Mouse (Mus musculus) megakaryocyte, embryonic 14.5 days (primary cell): ENCODE results near the gene Tbc1d2. TPM values are rescaled to one million over a fixed set of nuclear protein-coding genes. Genes with fewer than 3 reads are reported as not detected.

Source experiments
- H3K27me3 ChIP-seq: replicated peaks from 2 replicates; pipeline ENCODE3; 2012; ENCODE audit warnings: inconsistent platforms
- H3K36me3 ChIP-seq: replicated peaks from 2 replicates; pipeline ENCODE3; 2012; ENCODE audit warnings: low read length, inconsistent platforms, mixed read lengths
- H3K4me1 ChIP-seq: 2 replicates; pipeline ENCODE4 v1.6.1; 2012; ENCODE audit warnings: inconsistent platforms
- H3K4me3 ChIP-seq: replicated peaks from 2 replicates; pipeline ENCODE3; 2012; ENCODE audit warnings: moderate library complexity, mild to moderate bottlenecking, inconsistent platforms
- H3K9me3 ChIP-seq: 2 replicates; pipeline ENCODE4 v1.6.1; 2012; ENCODE audit warnings: inconsistent platforms
- FLI1 ChIP-seq: IDR thresholded peaks from 2 replicates; pipeline ENCODE4 v1.6.1; 2012; ENCODE audit warnings: low read length, inconsistent platforms, mixed read lengths
- GATA1 ChIP-seq: IDR thresholded peaks from 3 replicates; pipeline ENCODE4 v1.6.1; 2012; ENCODE audit warnings: mixed read lengths, low read length, inconsistent platforms, borderline replicate concordance
- polyA plus RNA-seq: library from polyadenylated mRNA; stranded (reverse); fragments of >175 nt; gene quantifications from 2 replicates; pipeline ENCODE4 v1.2.3, GENCODE M21; 2012; ENCODE audit warnings: low replicate concordance; ENCODE audit not compliant: insufficient read depth

Gene Tbc1d2
- polyA plus RNA-seq, 1 experiment = 4.5 TPM

DNA sequence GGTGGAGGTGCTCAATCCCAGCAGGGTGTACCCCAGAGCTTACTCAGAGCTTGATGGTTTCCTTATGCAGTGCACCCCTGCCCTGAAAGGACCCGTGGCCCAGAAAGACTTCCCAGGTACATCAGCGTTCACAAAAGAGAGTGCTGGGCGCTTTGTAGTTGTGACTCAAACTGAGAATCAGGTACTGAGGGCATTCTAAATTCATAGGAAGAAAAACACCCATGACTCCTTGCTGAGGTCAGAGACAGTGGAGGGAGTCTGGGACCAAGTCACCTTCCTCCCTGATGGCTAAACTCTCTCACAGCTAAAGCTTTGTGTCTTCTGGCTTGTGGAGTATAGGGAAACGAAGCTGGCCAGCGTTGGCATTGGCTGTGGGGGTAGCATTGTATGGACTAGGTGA is 16.4 kb upstream of the Tbc1d2 start:
- Histone ChIP-seq H3K4me1 (peaks cover 72% of the 10 kb centered on the region), H3K9me3 (0 out of 2 replicates have a peak, but pooled peaks cover 4% of the 10 kb centered on the region), H3K4me3 (no peak overlapping the region)

DNA sequence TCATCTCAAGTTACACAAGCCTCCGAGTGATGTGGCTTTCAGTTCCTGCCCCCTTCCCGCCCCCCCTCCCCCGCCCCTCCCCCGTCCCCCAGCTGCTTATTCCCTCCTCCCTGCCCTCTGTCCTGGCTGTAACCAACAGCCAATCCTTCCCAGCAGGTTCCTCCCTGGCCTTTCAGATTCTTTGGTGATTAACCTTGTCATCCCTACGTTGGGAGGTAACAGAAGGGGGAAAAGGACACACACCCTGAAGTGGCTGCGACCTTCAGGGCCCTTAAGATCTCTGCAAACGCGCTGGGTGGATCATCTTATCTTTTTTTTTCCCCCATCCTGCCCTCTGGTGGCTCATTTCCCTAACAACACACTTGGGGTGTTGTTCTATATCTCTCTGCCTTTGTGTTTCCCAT is 15.4 kb upstream of the Tbc1d2 start:
- Histone ChIP-seq H3K9me3 (peaks cover 11% of the 10 kb centered on the region), H3K4me3 (peak overlapping the region; percentile 82), H3K36me3 (no peaks in the 10 kb centered on the region), H3K4me1 (peaks cover 68% of the 10 kb centered on the region), H3K27me3 (peaks cover 14% of the 10 kb centered on the region)
- TF ChIP-seq FLI1 (no peak), GATA1 (no peak)

More for the DNA sequence above, 16.4 kb upstream of the Tbc1d2 start:
- peaks cover 10% of the 10 kb centered on the region for H3K27me3 ChIP-seq
- no peaks in the 10 kb centered on the region for H3K36me3 ChIP-seq
- TF ChIP-seq GATA1 (no peak), FLI1 (no peak)

DNA sequence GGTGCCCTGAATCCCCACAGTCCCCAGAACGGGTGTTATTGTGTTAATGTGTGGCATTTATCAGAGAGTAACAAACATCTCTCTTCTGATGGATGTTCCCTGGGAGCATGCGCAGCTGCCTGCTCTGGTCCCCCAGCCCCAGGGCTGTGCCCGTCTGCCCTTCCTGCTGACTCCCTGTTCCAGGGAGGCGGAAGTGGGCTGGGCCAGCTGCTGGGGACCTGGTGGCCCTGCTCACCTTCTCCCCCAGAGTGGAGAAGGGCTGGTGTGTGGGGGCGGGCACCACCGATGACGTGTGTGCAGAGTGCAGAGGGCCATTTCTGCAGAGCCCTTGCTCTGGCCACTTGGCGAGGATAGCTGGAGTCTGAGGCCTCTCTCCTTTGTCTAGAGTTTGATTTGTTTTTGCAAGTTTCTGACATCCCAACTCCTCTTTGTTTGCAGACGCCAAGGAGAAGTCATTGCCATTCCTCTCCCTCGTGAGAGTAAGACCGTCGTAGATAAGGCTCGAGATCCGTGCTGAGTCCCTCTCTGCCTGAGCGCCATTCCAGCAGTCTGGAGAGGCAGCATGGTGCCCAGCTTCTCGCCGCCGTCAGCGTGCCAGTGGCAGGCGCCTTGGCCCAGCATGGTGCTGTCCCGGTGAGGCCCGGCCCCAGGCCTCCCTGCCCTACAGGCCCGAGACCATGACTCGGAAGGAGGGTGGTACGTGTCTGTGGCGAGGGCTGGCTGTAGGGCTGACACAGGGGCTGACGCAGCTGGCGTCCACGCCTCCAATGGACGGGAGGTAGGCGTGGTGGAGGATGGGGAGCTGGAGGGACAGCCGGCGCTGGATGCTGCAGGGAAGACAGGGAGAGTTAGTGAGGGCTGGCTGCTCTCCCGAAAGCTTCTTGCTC is 14.4 kb upstream of the Tbc1d2 start:
- Histone ChIP-seq H3K36me3 (no peaks in the 10 kb centered on the region), H3K4me1 (peaks cover 68% of the 10 kb centered on the region), H3K9me3 (peaks cover 14% of the 10 kb centered on the region), H3K27me3 (peaks cover 14% of the 10 kb centered on the region), H3K4me3 (peak overlapping the region; percentile 80)
- TF ChIP-seq FLI1 (no peak), GATA1 (no peak)

DNA sequence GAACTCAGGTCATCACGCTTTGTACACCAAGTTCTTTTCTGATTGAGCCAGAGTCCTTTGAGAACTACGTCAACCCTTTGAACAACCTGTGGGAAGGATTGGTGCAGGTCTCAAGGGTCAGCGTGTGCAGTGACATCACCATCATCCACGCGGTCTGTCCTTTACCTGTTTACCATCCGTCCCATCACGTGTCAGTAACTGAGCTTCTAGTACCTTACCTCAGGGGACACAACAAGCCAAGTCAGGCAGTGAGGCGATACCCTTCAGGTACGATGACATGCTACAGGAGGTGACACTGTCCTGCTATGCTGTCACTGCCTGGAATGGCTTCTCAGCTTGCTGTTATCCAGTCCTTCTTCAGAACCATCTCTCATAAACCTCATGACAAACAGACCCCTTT is 11.4 kb upstream of the Tbc1d2 start:
- peak overlapping the region; percentile 5 for H3K4me3 ChIP-seq
- peaks cover 58% of the 10 kb centered on the region for H3K4me1 ChIP-seq
- no peak for TF ChIP-seq GATA1
- TF ChIP-seq FLI1 = no peak
- no peaks in the 10 kb centered on the region for H3K36me3 ChIP-seq
- H3K27me3 ChIP-seq = peaks cover 14% of the 10 kb centered on the region
- H3K9me3 ChIP-seq = peaks cover 10% of the 10 kb centered on the region

DNA sequence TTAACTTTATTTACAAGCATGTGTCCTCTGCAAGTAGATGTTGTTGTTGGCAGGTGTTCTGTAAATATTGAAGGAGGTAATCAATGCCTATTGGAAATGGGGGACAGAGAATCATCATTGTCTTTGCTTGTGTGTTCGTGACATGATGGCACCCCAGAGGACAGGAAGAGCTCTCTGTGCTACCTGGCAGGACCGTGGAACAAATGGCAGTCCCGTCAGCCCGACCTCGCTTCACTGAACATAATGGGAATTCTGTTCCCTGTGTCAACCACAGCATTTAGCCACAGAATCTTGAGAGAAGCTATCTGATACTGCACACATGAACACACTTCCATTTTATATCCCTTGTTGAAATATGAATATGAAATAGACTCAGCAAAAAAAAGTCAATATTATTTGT is 8.9 kb upstream of the Tbc1d2 start:
- Histone ChIP-seq H3K9me3 (peaks cover 10% of the 10 kb centered on the region), H3K27me3 (peaks cover 12% of the 10 kb centered on the region), H3K4me1 (peaks cover 45% of the 10 kb centered on the region), H3K36me3 (no peaks in the 10 kb centered on the region), H3K4me3 (no peak overlapping the region)
- TF ChIP-seq FLI1 = no peak
- TF ChIP-seq GATA1 = no peak

DNA sequence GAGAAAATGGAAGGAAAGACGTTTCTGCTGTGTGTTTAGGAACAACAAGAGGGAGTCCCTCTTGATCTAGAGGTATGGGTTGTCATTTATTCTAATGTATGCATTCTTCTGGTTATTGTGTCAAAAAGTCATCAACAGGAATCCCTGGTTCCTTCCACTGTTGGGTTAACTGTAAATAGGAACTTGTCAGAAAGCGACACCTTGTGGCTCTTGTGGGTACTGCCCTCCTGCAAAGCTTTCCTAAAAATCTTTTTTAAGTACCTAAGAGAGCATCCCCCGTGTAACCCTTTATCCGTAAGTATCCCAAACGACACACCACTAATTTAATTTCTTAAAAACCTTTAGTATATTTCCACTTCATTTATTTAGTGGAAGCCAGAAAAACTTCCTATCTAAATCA is 7.1 kb upstream of the Tbc1d2 start:
- Histone ChIP-seq H3K27me3 (peaks cover 9% of the 10 kb centered on the region), H3K4me1 (peaks cover 33% of the 10 kb centered on the region), H3K4me3 (no peak overlapping the region), H3K9me3 (peaks cover 10% of the 10 kb centered on the region), H3K36me3 (no peaks in the 10 kb centered on the region)
- TF ChIP-seq GATA1 (no peak), FLI1 (no peak)

DNA sequence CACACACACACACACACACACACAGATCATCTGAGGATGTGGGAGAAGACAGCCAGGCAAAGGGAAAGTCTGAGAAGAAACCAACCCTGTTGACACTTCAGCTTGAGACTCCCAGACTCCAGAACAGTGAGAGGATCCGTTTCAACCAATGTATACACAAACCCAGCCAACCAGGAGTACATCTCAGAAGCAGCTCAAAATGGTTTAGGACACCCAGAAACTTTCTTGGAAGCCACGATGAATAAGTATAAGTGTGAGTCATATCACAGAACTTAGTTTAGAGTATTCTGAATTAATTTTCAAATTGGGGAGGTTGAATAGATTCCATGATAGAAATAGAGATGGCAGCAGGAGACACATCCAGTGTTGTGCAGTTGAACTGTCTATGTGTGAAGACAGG is 5.9 kb upstream of the Tbc1d2 start:
- H3K4me1 ChIP-seq = peaks cover 33% of the 10 kb centered on the region
- H3K4me3 ChIP-seq = no peak overlapping the region
- H3K27me3 ChIP-seq = peaks cover 5% of the 10 kb centered on the region
- no peaks in the 10 kb centered on the region for H3K36me3 ChIP-seq
- peaks cover 9% of the 10 kb centered on the region for H3K9me3 ChIP-seq
- TF ChIP-seq FLI1 = no peak
- no peak for TF ChIP-seq GATA1

DNA sequence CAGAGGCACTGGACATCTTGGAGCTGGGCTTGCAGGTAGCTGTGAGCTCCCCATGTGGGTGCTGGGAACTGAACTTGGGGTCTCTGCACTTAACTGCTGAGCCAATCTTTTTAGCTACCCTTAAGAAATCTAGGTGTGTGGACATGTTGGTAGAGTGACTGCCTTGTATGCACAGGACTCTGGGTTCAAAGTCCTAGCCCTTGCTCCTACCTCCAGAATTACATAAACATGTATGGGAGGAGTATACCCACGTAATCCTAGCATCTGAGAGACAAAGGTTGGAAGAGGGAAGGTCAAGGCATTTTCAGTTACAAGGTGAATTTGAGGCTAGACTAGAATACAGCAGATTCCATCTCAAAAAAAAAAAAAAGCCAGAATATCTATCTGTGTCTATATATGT is 5.3 kb upstream of the Tbc1d2 start:
- H3K9me3 ChIP-seq = 0 out of 2 replicates have a peak, but pooled peaks cover 3% of the 10 kb centered on the region

DNA sequence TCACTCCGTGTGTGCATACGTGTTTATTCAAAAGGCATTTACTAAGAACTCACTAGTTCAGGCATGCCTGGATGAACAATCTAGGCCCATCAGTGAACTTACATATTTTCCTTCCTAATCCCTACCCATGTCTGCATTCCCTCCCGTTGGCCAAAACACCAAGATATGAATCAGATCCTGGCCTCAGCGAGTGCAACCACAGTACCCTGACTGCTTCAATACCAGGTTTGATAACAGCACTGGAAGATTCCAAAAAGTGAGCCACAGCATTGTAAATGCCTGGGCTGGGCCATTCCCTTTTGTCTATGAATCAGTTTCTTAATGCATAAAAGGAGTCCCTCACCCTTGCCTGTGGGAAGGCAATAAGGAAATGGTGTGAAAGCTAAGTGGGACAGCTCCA is 848 bp downstream of the Tbc1d2 start:
- no peaks in the 10 kb centered on the region for H3K9me3 ChIP-seq
- peaks cover 33% of the 10 kb centered on the region for H3K36me3 ChIP-seq
- peaks cover 56% of the 10 kb centered on the region for H3K4me1 ChIP-seq
- H3K27me3 ChIP-seq = peaks cover 3% of the 10 kb centered on the region
- no peak for TF ChIP-seq GATA1
- peak overlapping the region; percentile 98 for H3K4me3 ChIP-seq

More for the DNA sequence above, 5.3 kb upstream of the Tbc1d2 start:
- H3K4me3 ChIP-seq = no peak overlapping the region
- TF ChIP-seq GATA1 = no peak
- TF ChIP-seq FLI1 = no peak
- H3K36me3 ChIP-seq = no peaks in the 10 kb centered on the region
- H3K4me1 ChIP-seq = peaks cover 37% of the 10 kb centered on the region
- peaks cover 3% of the 10 kb centered on the region for H3K27me3 ChIP-seq

DNA sequence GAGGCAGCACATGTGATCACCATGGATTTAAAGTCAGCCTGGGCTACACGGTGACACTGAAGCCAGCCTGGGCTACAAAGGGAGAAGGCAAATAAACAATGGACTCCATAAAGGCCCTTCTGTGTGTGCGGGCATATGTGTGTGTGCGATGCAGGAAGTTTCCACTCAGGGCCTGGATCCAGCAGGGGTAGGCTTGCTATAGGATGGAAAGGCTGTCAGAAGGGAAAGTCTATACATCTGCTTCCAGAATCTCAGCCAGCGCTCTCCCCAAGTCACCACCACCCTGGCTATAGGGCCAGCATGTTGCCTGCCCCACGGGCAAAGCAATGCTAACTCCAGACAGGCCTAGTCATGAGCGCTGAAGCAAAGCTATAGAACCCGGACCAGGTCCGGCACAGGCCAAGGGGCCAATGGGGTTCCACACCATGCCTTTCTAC is 6.3 kb downstream of the Tbc1d2 start:
- no peaks in the 10 kb centered on the region for H3K9me3 ChIP-seq
- TF ChIP-seq FLI1 (no peak), GATA1 (no peak)
- peaks cover 72% of the 10 kb centered on the region for H3K4me1 ChIP-seq
- no peaks in the 10 kb centered on the region for H3K27me3 ChIP-seq
- peaks cover 67% of the 10 kb centered on the region for H3K36me3 ChIP-seq
- H3K4me3 ChIP-seq = peak overlapping the region; percentile 76

DNA sequence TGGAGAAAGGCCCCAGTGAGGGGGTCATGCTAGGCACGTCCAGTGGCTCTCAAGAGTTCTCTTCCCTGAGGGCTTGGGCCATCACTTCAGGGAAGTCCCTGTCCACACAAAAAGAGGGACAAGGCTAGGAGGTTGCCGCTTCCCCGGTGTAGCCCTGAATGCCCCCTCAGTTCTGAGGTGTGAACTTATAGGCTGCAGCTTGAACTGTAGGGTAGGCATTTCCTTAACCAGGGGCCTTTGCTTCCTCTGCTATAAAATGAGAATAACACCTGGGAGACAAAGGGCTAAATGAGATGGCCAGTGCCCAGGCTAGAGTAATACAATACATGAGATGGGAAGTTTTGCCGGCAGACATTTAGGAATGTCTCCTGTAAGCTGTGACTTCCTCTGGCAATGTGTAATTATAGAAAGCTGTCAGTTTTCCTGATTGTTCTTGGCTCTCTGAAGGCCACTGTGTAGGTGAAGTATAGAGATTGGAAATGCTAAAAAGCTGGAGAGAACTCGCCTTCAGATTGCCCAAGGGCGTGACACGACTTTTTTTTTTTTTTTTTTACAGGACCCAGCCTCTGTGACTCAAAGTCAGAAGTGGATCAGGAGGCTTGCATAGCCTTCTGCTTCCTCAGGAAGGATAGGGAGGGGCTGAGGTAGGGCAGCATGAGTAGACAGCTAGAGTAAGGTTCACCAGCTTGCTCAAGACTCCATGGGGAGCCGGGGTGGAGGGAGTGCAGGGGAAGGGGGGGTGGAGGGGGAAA is 6.9 kb downstream of the Tbc1d2 start:
- H3K9me3 ChIP-seq = no peaks in the 10 kb centered on the region
- no peaks in the 10 kb centered on the region for H3K27me3 ChIP-seq
- TF ChIP-seq GATA1 (no peak), FLI1 (no peak)
- H3K4me1 ChIP-seq = peaks cover 70% of the 10 kb centered on the region
- peak overlapping the region; percentile 76 for H3K4me3 ChIP-seq
- H3K36me3 ChIP-seq = peaks cover 71% of the 10 kb centered on the region
